Mouse (Mus musculus) G1E (cell line): Measurements from ENCODE around the gene Gm8094.
"Not testable (repeated sequence)": the region's sequence is repeated elsewhere in the genome, so short reads cannot be mapped to it uniquely, and the experiment has no call there.

Experiments
- CTCF ChIP-seq: IDR thresholded peaks from 2 replicates; pipeline ENCODE4 v1.5.1; 2012; ENCODE audit warnings: low read depth, low read length, inconsistent platforms, mixed read lengths
- GATA1 ChIP-seq: IDR thresholded peaks from 2 replicates; pipeline ENCODE4 v1.6.1; 2012; ENCODE audit warnings: borderline replicate concordance, low read length, inconsistent platforms, mixed read lengths
- POLR2AphosphoS5 ChIP-seq: IDR thresholded peaks from 2 replicates; pipeline ENCODE4 v1.6.1; 2012; ENCODE audit warnings: low read depth, low read length, inconsistent platforms; ENCODE audit not compliant: insufficient replicate concordance

DNA sequence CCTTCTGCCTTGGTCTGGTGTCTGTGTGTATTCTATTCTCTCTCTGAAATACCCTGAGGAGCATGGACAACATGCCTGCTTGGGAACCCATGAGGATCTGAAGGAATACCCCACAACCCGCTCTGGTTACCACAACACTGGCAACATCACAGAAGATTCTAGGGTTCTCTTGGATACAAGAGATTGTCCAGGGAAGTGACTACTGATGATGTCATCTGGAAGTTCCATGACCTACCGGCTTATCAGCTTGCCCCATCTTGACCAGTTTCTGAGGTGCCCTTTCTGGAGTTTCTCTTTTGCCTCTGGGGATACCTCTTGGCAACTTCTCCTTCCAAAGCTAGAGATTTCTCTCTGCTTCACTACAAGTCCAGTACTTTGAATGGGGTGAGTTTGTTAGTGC, at the start of gene Gm8094:
- not testable (repeated sequence) for TF ChIP-seq POLR2AphosphoS5, CTCF, GATA1
